Mouse (Mus musculus): ENCODE measurements around the gene Ticrr. TPM values are rescaled to one million over a fixed set of nuclear protein-coding genes. Genes with fewer than 3 reads are reported as not detected.

The Ticrr gene
- total RNA-seq, 2 experiments from 2014 or later = 0.77 to 1.0 TPM

- intact Hi-C loops (cut with DNase I) = no loop called here
- no peak for DNase-seq (ENCODE audit: extremely low spot score in 1 of 2, low spot score in 2 of 2)
Observed at GRCm38 (mm10) chr7:79666690-79667089, 6.7 kb downstream of the Ticrr start.

- intact Hi-C loops (cut with DNase I) = no loop called here
- DNase-seq (ENCODE audit: extremely low spot score in 1 of 2, low spot score in 2 of 2) = no peak
Observed at GRCm38 (mm10) chr7:79670900-79671604, 11.1 kb downstream of the Ticrr start.

GRCm38 (mm10) chr7:79679186-79679585 is 19.2 kb downstream of the Ticrr start:
- DNase-seq (ENCODE audit: extremely low spot score in 1 of 2, low spot score in 2 of 2) = no peak
- intact Hi-C loops (cut with DNase I) = no loop called here

- DNase-seq (ENCODE audit: extremely low spot score in 1 of 2, low spot score in 2 of 2) = no peak
- intact Hi-C loops (cut with DNase I) = no loop called here
Observed at GRCm38 (mm10) chr7:79680231-79680630, 20.2 kb downstream of the Ticrr start.

GRCm38 (mm10) chr7:79696495-79696894 is 36.5 kb downstream of the Ticrr start:
- DNase-seq (ENCODE audit: extremely low spot score in 1 of 2, low spot score in 2 of 2) = no peak
- intact Hi-C loops (cut with DNase I) = no loop called here

GRCm38 (mm10) chr7:79702755-79703154 is 42.8 kb downstream of the Ticrr start:
- intact Hi-C loops (cut with DNase I) = no loop called here
- DNase-seq (ENCODE audit: extremely low spot score in 1 of 2, low spot score in 2 of 2) = no peak

GRCm38 (mm10) chr7:79705210-79705609 is 45.2 kb downstream of the Ticrr start:
- no peak for DNase-seq (ENCODE audit: extremely low spot score in 1 of 2, low spot score in 2 of 2)
- intact Hi-C loops (cut with DNase I) = no loop called here

GRCm38 (mm10) chr7:79710130-79710607 is 50.2 kb downstream of the Ticrr start:
- intact Hi-C loops (cut with DNase I) = no loop called here
- peak; percentile 40 to 80 for DNase-seq (ENCODE audit: extremely low spot score in 1 of 2, low spot score in 2 of 2)

GRCm38 (mm10) chr7:79710831-79711230 is 50.8 kb downstream of the Ticrr start:
- DNase-seq (ENCODE audit: extremely low spot score in 1 of 2, low spot score in 2 of 2) = peak in 1 of 2 experiments; percentile 39

GRCm38 (mm10) chr7:79715187-79715981 is 55.4 kb downstream of the Ticrr start, which contains the start of gene Kif7:
Kif7 (minus strand) TSS chr7:79715720.
- DNase-seq (ENCODE audit: extremely low spot score in 1 of 2, low spot score in 2 of 2) = peak; percentile 31 to 92
- intact Hi-C loops (cut with DNase I) = no loop called here

More at GRCm38 (mm10) chr7:79710831-79711230, 50.8 kb downstream of the Ticrr start:
- intact Hi-C loops (cut with DNase I) = no loop called here

- DNase-seq (ENCODE audit: extremely low spot score in 1 of 2, low spot score in 2 of 2) = peak in 1 of 2 experiments; percentile 79
- intact Hi-C loops (cut with DNase I) = no loop called here
Observed at GRCm38 (mm10) chr7:79721386-79721977, 61.5 kb downstream of the Ticrr start.

- DNase-seq (ENCODE audit: extremely low spot score in 1 of 2, low spot score in 2 of 2) = peak in 1 of 2 experiments; percentile 67
- intact Hi-C loops (cut with DNase I) = no loop called here
Observed at GRCm38 (mm10) chr7:79727091-79727490, 67.1 kb downstream of the Ticrr start.

- intact Hi-C loops (cut with DNase I) = loop anchor here (2.0 kb wide), 1 partner anchor 115 kb away; no protein-coding TSS in a partner anchor
- peak; percentile 49 to 60 for DNase-seq (ENCODE audit: extremely low spot score in 1 of 2, low spot score in 2 of 2)
Observed at GRCm38 (mm10) chr7:79728219-79728618, 68.2 kb downstream of the Ticrr start.

- peak; percentile 36 to 79 for DNase-seq (ENCODE audit: extremely low spot score in 1 of 2, low spot score in 2 of 2)
- intact Hi-C loops (cut with DNase I) = loop anchor here (2.0 kb wide), 1 partner anchor 116 kb away; no protein-coding TSS in a partner anchor
Observed at GRCm38 (mm10) chr7:79729169-79729568, 69.2 kb downstream of the Ticrr start.

- intact Hi-C loops (cut with DNase I) = loop anchor here (2.0 kb wide), 1 partner anchor 117 kb away; no protein-coding TSS in a partner anchor
Observed at GRCm38 (mm10) chr7:79729743-79730370, 69.9 kb downstream of the Ticrr start.

GRCm38 (mm10) chr7:79731438-79731837 is 71.4 kb downstream of the Ticrr start:
- no peak for DNase-seq (ENCODE audit: extremely low spot score in 1 of 2, low spot score in 2 of 2)
- intact Hi-C loops (cut with DNase I) = no loop called here

More at GRCm38 (mm10) chr7:79729743-79730370, 69.9 kb downstream of the Ticrr start:
- no peak for DNase-seq (ENCODE audit: extremely low spot score in 1 of 2, low spot score in 2 of 2)

GRCm38 (mm10) chr7:79732622-79733021 is 72.6 kb downstream of the Ticrr start, which contains the start of gene Plin1:
Plin1 (minus strand) TSS chr7:79732903.
- intact Hi-C loops (cut with DNase I) = no loop called here
- DNase-seq (ENCODE audit: extremely low spot score in 1 of 2, low spot score in 2 of 2) = no peak

GRCm38 (mm10) chr7:79734563-79734962 is 74.6 kb downstream of the Ticrr start:
- DNase-seq (ENCODE audit: extremely low spot score in 1 of 2, low spot score in 2 of 2) = peak in 1 of 2 experiments; percentile 64
- intact Hi-C loops (cut with DNase I) = no loop called here

- no peak for DNase-seq (ENCODE audit: extremely low spot score in 1 of 2, low spot score in 2 of 2)
- intact Hi-C loops (cut with DNase I) = no loop called here
Observed at GRCm38 (mm10) chr7:79736511-79736910, 76.5 kb downstream of the Ticrr start.
